Mouse (Mus musculus) right cerebral cortex, postnatal 25 days (tissue): ENCODE data around the gene Elmo1.

Source experiments
- DNase-seq: peaks from one replicate; pipeline ENCODE4 v3.0.0; 2022

The Elmo1 gene

DNA sequence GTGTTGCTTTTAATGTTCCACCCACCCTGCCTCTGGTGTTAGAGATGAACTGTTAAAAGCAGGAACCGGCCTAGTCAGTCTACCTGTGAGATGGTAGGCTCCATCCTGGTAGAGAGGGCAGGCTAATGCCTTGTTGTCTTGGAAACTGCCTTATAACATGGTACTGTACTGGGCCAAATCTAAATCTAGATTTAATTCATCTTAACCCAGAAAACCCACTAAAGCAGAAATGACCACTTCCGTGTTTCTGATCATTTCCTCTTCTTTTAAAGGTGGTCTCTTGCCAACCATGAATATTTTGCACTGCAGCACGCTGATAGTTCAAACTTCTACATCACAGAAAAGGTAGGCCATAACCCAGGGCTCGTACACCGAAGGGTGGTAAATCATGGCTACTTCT lies 118.5 kb downstream of the Elmo1 start:
- DNase-seq, result no peak

DNA sequence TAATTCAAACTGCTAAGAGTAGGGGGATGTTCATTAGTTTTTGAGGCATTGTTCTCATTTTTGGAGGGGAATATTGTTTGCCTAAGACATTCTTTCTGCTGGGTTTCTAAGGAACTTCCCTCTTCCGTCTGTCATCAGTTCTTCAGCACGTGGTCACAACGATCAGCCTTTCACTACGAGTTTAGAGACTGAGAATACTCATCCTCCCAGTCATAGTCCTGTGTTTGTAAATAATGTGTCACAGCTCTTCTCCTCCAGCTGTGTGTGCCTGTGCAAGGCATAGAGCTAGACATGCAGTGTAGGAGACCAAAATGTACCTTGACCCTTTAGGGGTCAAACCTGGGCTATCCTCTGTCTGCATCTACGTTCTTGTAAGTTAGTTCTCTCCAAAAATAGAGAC lies 121.4 kb downstream of the Elmo1 start:
- no peak for DNase-seq

DNA sequence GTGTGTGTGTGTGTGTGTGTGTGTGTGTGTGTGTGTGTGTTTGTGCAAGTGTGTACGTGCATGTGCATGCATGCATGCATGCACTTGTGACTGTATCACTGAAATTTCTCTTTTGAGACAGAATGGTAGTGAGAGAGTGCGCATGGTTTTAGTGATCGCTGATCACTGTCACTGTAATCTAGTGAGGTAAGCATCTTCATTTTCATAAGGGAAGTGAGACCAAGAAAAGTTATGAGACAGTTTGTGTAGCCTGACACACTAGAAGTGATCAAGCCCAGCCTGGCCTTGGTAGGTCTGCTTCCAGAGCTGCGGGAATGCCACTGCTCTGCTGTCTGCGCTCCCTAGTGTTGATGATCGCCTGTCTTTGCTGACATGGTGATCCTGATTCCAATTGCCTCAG lies 122.3 kb downstream of the Elmo1 start:
- no peak for DNase-seq

DNA sequence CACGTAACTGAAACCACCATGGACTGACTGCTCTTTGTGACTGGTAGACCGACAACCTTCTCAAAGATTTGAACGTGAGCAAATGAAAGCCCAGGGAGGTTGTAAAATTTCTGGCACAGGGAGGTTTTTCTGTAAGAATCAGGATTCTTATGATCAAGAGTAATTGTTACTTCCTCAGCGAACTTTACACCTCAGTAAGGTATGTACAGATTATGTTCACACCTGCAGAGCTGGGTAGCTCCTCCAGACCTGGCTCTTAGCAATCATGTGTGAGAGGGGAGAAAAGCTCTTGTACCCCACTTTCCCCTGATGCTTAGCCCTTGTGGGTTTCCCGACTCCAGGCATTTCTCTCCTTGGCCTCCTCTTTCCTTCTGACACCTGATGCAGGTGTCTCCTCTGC lies 123.5 kb downstream of the Elmo1 start:
- DNase-seq, result no peak

GRCm38 (mm10) chr13:20217453-20218090 lies 127.2 kb downstream of the Elmo1 start:
- no peak for DNase-seq

DNA sequence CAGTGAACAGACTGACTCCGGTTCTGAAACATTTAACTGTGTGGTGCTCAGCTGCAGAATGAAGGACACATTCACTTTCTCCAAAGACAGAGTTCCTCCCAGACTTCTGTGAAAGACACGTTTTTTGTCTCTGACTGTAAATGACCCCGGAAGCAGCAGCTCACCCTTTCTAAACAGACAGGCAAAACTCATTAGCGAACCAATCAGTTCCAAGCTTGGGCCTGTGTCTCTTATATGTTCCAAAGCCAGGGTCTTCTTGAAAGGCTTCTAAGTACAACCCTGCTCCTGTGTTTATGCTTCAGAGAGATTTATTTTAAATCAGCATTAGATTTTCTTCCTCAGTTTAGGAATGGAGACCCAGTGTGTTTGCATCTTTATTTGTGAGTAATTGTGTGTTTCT lies 127.7 kb downstream of the Elmo1 start:
- no peak for DNase-seq

GRCm38 (mm10) chr13:20220414-20220813 lies 130.0 kb downstream of the Elmo1 start:
- no peak for DNase-seq

DNA sequence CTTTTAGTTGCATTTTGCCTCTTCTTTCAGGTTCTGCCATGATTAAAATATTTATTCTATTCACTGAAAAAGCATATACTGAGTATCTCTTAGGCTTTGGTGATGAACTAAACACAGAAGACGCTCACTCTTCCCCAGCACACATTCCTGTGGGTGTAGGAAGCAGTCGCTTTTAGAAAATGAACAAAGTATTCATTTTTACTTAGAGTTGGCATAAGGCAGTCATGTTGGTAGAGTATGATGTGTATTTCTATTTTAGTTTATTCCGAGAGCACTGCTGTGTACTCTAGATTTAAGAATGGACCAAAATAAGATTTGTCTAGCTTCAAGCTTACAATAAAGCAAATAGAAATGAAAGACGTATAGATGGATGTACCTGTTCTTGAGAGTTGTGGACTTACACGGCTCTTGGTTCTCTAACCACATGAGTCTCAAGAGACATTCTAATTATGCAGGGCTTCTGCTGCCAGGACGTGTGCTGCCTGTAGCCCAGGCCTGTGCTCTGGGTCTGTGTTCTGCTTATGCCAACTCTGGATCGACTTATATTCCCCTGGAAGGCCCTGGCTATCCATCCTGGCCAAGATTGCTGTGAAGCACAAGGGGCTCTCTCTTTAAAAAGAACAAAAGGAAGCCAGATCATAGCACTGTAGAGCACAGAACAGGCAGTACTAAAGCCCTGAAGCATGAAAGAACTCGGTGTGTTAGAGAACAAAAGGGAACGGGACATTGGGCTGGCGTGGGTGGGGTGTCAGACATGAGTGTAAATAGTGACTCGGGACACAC lies 137.7 kb downstream of the Elmo1 start:
- no peak for DNase-seq

DNA sequence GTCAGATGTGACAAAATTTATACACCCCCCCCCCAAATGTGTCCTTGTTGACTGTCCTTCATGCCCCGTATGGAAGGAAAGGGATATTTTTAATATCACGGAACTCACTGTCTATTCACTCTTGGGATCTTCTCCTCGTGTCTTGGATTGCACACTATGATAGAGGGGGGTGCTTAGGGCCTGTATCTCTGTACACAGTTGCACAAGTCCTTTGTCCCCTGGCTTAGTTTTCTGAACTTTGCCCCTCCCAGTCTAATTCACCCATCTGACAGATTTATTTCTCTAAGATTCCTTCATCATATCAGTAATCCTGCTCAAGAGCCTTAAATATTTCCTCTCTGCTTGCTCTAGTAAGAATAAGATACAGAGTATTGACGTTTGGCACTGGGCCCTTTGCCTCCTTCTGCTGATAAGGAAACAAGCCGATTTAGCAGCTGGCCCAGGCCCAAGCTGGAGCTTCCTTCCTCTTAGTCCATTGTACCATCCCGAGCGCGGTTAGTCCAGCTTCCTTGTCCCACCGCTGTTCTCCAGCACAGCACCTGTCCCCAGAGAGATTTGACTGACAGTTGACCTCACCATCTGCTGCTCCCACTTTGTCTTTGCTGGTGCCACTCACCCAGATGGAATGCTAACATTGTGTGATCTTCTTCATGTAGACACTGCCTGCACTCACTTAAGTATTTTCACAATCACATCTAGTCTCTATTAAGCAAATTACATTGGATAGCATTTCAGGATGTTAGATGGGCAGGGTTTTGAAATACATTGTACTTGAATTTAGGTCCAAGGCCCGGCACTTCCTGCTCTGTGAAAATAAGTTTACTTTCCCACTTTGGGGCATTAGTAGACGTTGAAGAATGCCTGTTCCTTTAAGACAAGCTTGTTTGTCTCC lies 141.7 kb downstream of the Elmo1 start:
- peak; percentile 20 for DNase-seq

- no peak for DNase-seq
Observed at GRCm38 (mm10) chr13:20233707-20234106, 143.3 kb downstream of the Elmo1 start.

- no peak for DNase-seq
Observed at GRCm38 (mm10) chr13:20237615-20238014, 147.2 kb downstream of the Elmo1 start.

- DNase-seq, result no peak
Observed at GRCm38 (mm10) chr13:20238146-20238545, 147.8 kb downstream of the Elmo1 start.

DNA sequence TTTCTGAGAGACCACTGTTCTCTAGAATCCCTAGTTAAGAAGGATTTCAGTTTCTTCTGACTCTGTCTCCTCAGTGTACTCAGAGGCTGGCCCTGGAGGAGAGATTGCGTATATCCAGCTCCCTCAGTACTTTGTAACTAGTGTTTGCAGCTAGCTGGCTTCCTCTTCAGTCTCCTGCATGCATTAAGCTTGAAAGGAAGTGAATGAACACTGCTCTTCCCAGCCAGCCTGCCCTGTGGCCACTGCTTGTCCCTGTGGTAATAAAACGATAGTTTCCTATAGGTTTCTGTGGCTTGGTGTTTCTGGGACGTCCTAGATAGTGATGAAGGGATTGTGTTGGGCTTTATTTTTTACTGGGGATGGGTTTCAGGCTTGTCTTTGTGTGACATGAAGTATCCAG lies 148.3 kb downstream of the Elmo1 start:
- DNase-seq, result no peak

- no peak for DNase-seq
Observed at GRCm38 (mm10) chr13:20250069-20250668, 159.8 kb downstream of the Elmo1 start.

DNA sequence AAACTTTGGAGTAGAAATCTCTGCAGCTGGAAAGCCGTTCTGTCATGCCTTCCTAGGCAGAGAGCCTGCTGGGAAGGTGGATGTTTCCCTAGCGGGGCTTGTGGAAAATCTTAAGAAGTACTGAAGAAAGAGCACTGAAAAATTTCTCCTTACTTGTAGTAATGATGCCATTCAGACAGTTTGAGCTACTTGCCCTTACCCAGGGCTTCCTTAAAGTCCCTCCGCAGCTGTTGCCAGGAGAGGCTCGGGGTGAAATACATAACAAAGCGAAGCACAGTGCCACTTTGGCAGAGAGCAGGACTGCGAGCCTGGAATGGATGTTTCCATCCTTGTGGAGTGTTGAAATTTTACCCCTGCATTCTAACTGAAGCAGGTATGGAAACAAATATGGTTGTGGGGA lies 164.5 kb downstream of the Elmo1 start:
- DNase-seq, result no peak

DNA sequence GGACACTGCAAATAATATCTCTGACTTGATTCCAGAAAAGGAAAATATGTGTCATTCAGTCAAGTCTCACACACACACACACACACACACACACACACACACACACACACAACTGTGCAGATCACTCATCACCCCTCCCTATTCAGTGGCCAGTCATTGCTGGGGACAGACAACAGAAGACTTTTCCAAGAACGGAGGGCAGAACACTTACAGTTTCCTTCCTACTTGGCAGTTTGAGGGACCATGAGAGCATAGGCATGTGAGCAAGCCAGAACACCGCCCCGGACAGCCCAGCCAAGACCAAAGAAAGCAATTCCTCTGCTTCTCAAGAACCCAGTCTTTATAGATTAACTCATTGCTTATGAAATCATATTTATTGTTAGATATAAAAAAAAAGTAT lies 165.0 kb downstream of the Elmo1 start:
- DNase-seq, result no peak

DNA sequence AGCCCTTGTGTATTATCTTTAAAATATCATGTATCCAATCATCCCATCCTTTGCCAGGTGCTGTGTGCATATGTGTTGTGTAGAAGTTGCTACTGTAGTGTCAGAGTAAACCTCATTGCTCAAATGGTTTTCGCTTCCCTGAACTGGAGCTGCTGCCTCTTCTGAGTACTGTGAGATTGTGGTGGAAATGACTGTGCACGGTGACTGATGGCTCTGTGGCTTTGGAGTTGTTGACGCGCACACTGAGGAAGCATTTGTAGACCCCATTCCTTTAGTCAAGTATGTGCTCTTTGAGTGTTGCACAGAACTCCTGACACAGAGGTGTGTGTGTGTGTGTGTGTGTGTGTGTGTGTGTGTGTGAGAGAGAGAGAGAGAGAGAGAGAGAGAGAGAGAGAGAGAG lies 166.2 kb downstream of the Elmo1 start:
- no peak for DNase-seq

- no peak for DNase-seq
Observed at GRCm38 (mm10) chr13:20257562-20258525, 167.4 kb downstream of the Elmo1 start.

GRCm38 (mm10) chr13:20263173-20263572 lies 172.8 kb downstream of the Elmo1 start:
- DNase-seq, result no peak

DNA sequence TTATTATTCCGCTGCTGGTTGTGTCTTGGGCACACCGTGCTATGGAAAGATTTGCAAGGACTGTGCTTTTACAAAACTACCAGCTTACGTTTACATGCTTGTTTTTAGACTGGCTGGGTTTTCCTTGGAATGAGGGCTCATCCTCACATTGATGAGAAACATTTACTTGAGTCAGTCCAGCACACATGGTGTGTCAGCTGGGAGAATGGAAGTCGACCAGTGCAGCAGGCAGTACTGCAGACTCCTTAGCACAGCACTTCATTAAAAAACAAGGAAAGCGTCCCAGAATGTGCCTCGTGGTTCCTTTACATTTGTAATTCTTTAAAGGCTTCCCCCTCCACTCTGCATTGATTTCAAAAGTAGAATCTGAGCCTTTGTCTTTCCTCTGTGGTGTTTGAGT lies 179.8 kb downstream of the Elmo1 start:
- no peak for DNase-seq

DNA sequence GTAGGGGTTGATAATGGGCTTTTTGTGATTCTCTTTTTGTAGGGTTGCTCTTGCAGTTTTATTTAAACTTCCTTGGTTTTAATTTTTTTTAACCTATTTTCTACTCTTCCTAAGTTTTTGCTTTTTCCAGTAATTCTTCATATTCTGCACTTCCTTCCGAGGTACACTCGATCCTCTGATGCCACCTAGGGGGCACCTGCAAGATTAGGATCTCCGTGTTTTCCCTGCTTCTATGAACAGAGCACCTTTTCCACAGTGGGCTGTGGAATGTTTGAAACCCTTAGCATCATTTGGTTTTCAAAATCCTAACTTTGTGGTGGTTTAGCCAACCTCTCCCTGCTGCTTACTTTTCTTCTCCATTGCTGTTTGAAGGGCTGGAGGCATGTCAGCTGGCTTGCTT lies 181.4 kb downstream of the Elmo1 start:
- no peak for DNase-seq

DNA sequence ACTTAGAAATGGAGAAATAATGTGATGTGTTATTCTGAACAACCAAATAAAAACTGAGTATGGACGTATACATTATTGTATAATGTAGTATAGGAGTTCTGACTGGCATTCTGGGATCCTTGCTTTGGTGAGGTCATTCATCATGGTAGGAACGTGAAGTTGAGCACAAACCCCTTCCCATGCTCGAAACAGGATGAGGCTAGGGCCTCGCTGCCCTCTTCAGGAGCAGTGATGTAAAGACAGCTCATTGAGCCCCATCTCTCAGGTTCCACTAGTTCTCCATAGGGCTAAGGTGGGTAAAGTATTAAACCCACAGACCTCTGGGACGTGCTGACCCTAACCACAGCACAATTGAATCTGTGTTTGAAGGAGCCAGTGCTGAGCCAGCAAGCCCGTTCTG lies 182.2 kb downstream of the Elmo1 start:
- DNase-seq, result no peak
